Mouse (Mus musculus) brain, embryonic 14.5 days (tissue): ENCODE measurements at regions not wholly inside any gene's neighbourhood (a gene's known extent, or its start where the extent isn't known, plus 50 kb on each side); places are given as distances from the start of the nearest gene placed in this dataset.
A peak's percentile ranks its signal among the peaks of the same experiment; 100 is the strongest.

Source experiments
- DNase-seq: peaks from one replicate; pipeline ENCODE4 v3.0.0-alpha.2; 2011; ENCODE audit warnings: low read depth
- CTCF ChIP-seq: fragments of 200-500 bp; IDR thresholded peaks from 2 replicates; pipeline ENCODE4 v1.5.1; 2012; ENCODE audit warnings: inconsistent platforms, mild to moderate bottlenecking, moderate library complexity, borderline replicate concordance; ENCODE audit not compliant: insufficient read depth, insufficient read length; ENCODE audit errors: extremely low read depth
- POLR2A ChIP-seq: fragments of 200-500 bp; IDR thresholded peaks from 2 replicates; pipeline ENCODE4 v1.6.1; 2012; ENCODE audit warnings: mild to moderate bottlenecking, inconsistent platforms, borderline replicate concordance; ENCODE audit not compliant: poor library complexity, insufficient read depth, insufficient read length, severe bottlenecking; ENCODE audit errors: extremely low read depth

DNA sequence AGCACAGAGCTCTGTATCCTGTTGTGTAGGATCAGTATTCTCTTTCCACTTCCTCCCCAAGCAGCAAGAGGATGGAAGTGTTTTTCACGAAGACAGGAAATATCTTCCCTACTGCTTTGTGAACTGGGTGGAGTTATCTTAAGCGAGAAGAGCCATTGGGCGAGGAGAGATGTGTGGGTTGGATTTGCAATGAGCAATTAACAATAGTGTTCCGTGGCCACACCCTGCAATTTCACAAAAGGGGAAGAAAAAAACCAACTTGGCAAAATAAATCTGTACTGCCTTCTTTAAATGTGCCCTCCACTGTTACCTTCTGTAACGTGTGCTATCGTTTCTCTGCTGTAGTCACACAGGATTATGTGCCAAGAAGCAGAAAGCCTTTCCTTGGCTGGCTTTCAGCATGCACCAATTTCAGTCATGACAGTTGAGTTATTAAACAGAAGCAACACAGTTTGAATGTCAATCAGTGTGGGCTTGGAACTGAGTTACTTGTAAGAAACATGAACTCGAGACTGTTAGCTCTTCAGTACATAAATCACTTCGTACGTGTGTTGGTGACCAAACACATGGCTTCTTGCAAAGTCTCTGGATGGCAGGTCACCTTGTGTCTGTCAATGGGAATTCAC lies 172.0 kb upstream of the Ankrd55 start:
- no peak for TF ChIP-seq CTCF
- TF ChIP-seq POLR2A: no peak
- DNase-seq: peak; percentile 82

DNA sequence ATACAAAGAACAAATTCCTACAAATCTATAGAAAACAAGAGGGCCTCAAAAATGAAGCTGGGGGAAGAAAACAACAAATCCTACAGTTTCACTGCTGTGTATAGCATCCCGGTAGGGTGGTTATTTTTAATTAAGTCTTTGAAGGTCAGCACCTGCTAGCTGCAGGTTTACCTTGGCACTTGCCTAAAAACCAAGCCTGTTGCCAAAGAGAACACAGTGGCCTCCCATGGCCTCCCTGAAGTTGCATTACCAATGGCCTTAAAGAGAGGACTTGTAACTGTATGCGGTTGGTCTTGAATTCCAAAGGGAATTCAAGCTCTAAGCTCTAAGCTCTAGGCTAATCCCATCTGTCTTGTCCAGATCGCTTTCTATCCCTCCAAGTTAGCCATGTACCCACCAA lies 169.7 kb upstream of the Ankrd55 start:
- TF ChIP-seq CTCF: no peak
- no peak for TF ChIP-seq POLR2A
- DNase-seq: no peak

- TF ChIP-seq CTCF: no peak
- no peak for TF ChIP-seq POLR2A
- peak; percentile 92 for DNase-seq
These were observed 168.6 kb upstream of the Ankrd55 start for GRCm38 (mm10) chr13:112119611-112120041.

DNA sequence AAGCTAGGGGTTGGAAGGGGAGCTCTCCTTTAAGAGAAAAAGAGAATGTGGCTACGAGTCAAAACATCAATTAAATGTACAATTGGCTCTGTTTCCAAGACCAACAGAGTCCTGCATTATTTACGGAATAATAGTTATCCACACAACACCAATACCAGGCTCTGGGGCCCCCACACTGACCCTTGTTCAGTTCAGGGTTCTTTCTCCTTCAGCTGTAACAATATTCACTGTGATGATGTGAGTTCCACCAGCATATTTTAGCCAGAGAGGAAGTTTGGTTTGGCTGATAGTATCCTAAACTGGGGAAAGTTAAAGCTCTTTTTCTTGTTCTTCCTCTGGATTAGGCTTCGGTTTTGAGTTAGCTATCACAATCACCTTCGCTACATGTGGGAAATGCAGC lies 167.9 kb upstream of the Ankrd55 start:
- TF ChIP-seq POLR2A (no peak), CTCF (no peak)
- peak; percentile 46 for DNase-seq

DNA sequence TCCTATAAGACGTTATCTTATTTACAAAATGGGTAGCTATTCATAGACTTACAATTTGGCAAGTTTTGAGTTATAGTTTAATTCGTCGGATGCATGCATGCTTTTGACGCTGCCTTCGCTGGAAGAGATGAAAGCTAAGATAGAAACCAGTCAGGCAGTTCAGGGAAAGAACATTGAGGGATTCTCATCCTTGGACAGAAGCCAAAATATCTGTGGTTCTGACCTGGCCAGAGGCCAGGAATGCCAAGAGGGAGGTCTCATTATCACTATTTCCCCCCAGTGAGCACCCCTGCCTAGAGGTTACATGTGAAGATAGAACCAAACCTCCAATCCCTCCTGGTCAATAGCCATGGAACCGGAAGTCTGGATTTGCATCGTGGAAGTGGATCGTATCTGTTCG lies 167.1 kb upstream of the Ankrd55 start:
- DNase-seq: no peak
- no peak for TF ChIP-seq CTCF
- TF ChIP-seq POLR2A: no peak

DNA sequence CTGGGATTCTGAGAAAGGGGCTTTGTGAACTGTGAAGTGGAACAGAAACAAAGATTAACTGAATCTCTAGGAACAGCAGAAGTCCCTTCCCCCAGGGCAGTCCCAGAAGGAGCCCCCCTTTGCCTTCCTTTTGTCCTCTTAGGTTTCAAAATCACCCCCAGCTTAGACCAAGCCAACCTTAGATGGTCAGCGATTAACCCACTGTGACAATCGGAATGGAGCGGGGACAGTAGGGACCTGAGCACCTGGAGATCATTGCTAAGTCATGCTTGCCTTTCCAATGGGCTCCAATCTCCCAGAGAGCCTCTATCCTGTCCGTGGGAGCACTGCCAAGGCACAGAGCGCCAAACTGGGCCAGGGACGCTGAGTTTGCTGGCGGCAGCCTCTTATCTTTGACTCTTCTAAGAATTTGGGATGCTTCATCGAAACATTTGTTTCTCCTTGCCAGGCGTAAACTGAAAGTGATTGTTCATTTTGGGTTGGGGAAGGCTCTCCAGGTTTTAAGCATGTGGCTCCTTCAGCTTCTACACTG lies 165.3 kb upstream of the Ankrd55 start:
- TF ChIP-seq POLR2A (no peak), CTCF (no peak)
- peak; percentile 27 for DNase-seq

DNA sequence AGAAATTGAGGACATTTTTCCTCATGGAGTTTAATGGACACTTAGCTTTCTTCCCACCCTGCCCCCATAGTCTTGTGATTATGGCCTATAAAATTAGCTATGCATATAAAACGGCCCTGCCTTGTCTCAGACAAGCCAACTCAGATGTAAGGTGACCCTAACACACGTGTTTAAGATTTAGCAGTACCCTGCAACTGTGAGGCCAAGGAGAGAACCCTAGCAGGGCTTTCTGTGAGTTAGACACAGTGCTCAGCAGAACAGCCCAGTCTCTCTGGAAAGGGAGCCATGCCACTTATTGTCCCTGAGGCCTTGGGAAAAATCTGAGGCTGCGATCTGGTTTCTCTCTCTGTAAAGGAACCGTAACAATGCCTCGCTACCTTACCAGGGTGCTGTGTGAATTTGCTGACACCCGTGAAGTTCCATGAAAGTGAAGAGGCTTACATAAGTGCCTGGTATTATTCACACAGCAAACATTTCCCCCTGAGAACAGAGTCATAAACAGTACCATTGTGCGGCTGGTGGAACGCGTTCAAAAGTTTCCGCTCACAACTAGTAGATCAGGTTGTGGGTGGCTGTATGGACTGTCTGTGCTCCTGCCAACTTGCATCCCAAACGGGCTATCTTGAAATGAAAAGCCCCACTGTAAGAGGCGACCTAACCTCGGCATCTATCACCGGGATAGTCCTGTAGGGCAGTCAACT lies 162.3 kb upstream of the Ankrd55 start:
- peak; percentile 12 for DNase-seq
- TF ChIP-seq CTCF (no peak), POLR2A (no peak)

GRCm38 (mm10) chr13:112130220-112130619 lies 158.0 kb upstream of the Ankrd55 start:
- no peak for TF ChIP-seq POLR2A
- TF ChIP-seq CTCF: no peak
- no peak for DNase-seq

DNA sequence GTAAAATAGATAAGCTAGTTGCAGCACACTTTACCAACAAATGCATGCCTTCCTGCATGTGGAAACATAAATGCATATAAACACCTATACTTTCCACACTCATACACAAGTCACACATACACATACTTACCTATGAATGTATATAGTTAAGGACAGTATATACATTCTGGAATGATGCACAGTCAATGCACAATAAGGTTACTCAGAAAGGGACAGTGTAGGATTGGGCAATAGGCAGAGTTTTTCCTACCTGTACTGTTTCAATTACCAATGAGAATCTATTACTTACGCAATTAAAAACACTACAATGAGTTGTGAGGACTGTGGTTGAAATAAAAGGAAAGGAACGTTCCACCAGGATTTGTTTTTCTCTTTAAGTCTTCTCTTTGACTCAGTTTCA lies 157.5 kb upstream of the Ankrd55 start:
- DNase-seq: no peak
- no peak for TF ChIP-seq CTCF
- no peak for TF ChIP-seq POLR2A

DNA sequence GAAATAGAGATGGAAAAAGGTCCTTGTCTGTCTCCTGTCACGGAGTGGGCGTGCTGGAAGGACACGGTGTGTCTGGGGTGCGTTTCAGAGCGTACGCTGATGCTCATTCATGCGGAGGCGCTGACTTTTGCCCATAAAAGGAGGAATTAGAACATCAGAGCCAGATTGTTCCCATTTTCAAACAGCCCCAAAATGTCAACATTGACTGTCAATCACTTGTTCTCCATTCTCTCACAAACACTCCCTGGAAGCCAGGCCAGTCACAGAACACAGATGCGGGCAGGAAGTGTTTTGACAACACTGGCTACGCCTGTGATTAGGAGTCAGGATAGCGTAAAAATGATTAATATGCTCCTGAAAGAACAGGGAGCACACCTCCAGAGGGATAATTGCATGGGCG lies 157.1 kb upstream of the Ankrd55 start:
- peak; percentile 76 for DNase-seq
- no peak for TF ChIP-seq POLR2A
- TF ChIP-seq CTCF: no peak

GRCm38 (mm10) chr13:112133736-112134135 lies 154.5 kb upstream of the Ankrd55 start:
- TF ChIP-seq POLR2A (no peak), CTCF (no peak)
- no peak for DNase-seq

DNA sequence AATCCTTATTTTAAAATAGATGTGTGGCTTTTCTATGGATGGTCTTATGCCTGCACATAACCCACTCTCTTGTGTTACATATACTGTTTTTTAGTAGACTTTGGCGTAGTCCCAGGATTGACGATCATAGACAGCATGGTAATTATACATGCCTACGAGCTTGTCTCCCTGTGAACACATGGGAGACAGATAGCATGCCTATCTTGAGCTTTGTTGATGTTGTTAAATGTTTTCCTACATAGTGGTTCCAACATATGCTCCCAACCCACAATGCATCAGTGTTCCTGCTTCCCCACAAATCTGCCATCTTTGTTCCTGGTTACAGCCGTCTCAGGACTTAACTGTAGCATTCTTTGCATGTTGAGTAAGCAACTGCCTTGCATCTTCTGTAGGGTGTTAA lies 153.6 kb upstream of the Ankrd55 start:
- peak; percentile 80 for DNase-seq
- TF ChIP-seq CTCF (no peak), POLR2A (no peak)
